Mouse (Mus musculus): Measurements from ENCODE around the gene Coasy.

The Coasy gene

GRCm38 (mm10) chr11:101131701-101132100 lies 49.3 kb downstream of the Coasy start:
- peak; percentile 36 to 70 for DNase-seq (ENCODE audit: low spot score in 2 of 2)

GRCm38 (mm10) chr11:101133037-101133436 lies 50.7 kb downstream of the Coasy start:
- DNase-seq (ENCODE audit: low spot score in 2 of 2), result no peak

- no peak for DNase-seq (ENCODE audit: low spot score in 2 of 2)
Measured at GRCm38 (mm10) chr11:101134217-101134865, 52.0 kb downstream of the Coasy start.
